Mouse (Mus musculus): Measurements from ENCODE around the gene Sh3pxd2a.

Sh3pxd2a gene

DNA sequence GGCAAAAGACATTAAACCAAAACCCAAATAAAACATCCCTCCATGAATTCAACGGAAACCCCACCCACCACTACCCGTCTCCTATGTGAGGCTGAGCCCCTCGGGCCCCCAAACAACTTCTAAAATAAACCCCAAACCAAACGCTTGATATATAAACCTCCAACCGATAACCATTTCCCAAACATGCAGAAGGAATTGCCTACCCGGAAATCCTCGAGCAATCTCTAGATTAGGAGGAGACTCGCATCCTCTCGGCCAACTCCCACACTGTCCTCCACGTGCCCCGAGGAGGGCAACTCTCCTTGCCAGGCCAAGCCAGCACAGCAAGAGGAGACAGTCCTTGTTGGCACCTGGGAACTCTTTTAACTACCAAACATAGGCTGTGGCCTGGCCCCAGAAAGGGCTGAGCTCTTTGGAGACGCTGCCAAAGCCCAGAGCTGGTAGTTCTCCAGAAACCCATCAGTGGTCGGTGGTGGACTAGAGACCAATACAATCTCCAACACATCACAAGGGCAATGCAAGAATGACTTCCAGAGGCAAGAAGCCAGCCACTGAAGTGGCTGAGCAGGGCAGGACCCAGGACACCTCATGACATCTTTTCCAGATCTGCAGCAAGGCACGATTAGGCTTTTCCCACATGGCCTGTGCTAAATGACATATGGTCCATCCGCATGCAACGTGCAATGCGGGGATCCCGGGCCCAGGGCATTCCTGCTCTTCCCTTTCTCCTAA is 198.0 kb downstream of the Sh3pxd2a start:
- peak in 1 of 2 experiments; percentile 49 for DNase-seq

DNA sequence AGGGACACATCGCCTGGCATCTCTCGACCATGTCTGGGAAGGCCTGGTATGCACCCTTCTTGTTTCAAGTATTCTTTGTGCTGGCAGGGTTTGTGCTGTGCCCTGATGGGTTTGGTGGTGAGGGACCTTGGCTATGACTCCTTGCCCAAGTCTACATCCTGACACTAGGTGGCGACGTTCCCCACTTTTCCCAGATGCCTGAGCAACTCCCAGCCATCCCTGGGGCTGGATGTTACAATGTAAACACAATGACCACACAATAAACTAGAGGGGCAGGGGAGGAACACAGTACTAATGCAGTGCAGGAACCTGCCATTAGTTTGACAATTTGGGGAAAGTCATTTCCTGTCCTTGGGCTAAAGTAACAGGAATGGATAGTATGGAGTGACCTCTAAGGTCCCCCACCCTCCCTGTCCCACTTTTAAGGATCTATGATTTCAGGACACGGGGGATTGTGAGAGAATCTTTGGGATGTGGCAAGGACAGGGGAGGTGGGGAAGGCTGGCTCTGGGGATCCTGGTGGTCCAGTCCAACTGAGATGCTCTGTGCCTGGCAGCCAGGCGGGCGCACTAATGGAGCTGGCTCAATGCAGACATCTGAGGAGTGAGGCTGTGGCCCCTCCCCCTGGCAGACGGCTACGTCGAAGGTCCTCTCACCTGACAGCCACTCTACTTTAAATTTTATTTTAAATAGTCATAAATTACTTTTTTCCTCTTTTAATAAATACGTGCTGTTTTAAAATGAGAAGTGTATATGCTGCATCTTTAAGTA is 199.7 kb downstream of the Sh3pxd2a start:
- peak; percentile 87 to 90 for DNase-seq

DNA sequence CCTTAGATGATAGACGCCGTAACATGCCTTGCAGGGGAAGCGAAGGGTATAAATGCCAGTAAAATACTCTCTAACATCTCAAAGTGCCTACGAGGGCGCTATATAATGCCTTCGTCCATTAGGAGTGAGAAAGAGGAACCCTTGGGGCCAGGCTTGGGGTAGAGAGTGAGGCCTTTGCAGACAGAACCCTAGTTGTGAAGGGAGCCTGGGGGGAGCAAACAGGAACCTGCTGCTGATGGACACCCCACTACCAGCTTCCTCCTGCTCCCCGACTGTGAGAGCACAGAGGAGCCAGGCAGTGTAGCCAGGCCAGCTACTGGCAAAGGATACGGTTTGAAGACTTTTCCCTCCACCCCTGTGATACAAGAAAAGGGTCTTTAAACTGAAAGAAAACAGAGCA is 200.6 kb downstream of the Sh3pxd2a start:
- no peak for DNase-seq

DNA sequence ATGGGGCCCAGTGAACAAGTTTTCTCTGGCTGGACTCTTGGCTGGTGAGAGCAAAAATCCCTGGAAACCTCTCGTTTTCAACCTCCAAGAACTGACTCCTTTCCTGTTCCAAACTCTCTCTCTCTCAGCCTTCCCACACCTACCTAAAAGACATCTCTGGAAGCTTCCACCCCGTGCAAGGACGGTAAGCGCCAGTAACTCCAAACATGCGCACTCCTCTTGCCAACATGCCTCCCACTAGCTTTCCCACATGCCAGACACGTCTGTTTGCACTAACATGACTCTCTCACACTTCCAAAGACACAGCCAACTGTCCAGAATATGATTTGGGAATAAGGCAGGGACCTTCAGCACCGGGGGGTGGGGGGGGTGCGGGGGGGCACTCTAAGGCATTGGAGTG is 203.0 kb downstream of the Sh3pxd2a start:
- DNase-seq, result no peak

DNA sequence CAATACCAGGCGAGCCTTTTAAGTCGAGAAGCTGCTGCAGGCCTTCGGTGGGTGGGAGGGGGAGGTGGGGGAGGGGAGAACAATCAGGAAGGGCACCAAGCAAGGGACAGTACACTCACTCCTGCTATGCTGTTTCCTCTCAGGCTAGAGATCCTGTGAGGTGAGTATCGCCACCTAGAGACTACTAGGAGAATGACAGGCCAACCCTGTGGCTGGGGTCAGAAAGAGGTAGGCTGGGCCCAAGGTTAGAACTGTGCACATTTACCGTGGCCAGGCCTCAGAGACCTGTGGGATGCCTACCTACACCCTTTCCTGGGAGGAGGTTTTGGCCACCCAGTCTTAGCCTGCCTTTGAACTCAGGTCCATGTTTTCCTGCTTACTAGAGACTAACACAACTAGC is 204.6 kb downstream of the Sh3pxd2a start:
- peak; percentile 68 to 70 for DNase-seq

DNA sequence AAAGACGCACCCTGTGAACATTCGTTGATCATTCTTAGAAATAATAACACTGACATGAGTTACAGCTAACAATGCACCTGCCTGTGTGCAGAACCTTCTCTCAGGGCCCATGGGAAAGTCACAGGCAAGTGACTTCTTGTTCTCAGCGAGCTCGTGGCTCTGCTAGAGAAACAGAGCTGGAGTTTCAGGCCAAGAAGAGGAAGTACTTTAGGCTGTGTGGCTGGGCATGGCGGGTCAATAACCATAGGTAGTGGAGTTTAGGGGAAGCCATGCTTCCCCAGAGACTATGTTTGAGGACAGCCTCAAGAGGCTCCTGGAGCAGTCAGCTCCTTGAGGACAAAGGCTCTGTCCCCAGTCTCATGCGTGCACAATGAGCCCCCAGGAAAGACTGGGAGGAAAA is 208.3 kb downstream of the Sh3pxd2a start:
- DNase-seq, result no peak

DNA sequence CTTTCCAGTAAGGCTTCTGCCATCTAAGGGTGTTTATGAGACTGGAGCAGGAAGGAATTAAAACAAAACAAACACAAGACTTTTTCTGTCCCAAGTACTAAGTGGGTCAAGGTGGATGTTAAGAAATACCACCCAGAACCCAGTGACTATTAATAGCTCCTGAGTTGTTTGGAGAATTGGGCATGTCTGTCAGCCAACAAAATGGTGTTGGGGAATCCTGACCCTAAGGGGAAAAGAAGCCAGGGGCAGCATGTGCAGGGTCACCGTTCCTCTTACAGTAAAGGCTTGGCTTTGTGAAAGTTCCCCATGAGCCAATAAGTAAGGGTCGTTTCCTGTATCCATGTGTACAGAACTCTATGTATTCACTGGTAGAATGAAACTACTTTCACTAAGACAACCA is 209.2 kb downstream of the Sh3pxd2a start:
- DNase-seq, result no peak

DNA sequence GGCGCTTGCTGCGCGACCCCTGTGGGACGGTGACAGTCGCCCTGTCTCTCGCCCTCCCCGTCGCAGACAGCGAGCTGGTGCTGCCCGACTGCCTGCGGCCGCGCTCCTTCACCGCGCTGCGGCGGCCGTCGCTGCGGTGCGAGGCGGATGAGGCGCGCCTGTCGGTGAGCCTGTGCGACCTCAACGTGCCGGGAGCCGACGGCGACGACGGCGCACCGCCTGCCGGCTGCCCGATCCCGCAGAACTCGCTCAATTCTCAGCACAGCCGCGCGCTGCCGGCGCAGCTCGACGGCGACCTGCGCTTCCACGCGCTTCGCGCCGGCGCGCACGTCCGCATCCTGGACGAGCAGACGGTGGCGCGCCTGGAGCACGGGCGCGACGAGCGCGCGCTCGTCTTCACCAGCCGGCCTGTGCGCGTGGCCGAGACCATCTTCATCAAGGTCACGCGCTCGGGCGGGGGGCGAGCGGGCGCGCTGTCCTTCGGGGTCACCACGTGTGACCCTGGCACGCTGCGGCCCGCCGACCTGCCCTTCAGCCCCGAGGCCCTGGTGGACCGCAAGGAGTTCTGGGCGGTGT is 211.1 kb downstream of the Sh3pxd2a start:
- peak in 1 of 2 experiments; percentile 43 for DNase-seq

DNA sequence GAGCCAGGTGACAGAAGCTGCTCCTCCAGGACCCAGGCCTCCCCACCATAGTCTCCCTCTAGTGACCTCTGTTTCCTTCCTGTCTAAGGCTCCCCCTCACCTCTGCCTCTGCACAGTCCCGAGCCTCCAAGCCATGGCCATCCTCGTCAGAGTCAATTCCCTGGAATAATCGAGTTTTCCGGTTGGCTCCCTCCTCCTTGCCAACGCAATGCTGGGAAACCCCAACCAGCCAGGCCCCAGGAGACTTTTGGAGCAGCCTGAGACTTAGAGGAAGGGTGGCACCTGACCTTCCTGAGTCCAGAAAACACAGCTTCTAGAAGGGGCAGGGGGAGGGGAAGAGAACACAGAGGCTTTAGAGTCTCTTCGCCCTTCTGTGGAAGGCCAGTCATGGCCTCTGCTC is 213.3 kb downstream of the Sh3pxd2a start:
- DNase-seq, result no peak

DNA sequence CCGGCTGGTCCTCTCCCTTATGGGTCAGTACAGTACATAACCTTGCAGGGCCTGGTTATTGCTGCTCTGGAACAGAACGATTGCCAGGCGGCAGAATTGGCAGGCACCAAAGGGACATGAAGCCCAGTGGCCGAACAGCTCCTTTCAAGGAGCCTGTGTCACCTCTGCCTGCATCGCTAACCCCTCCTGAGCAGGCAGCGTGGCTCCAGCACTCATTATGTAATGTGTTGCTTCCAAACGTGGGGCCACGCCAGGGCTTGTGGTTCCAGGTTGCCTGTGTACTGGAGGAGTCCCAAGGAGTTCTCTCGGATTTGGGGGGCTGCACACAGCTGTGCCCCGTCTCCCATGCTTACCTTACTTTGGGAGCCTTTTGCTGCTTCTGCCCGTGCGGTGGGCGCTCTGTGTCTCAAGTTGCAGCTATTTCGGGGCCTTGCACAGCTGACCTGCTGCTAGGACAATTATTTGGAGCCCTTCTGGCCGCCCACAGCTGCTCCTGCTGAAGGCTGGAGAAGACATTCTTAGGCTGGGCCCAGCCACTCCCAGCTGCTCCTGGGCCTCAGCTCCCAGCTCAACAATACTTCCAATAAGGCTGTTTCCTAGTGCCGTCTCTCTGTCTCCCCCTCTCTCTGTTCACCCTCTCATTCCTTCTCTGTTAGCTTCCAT is 215.2 kb downstream of the Sh3pxd2a start:
- peak; percentile 53 to 57 for DNase-seq

DNA sequence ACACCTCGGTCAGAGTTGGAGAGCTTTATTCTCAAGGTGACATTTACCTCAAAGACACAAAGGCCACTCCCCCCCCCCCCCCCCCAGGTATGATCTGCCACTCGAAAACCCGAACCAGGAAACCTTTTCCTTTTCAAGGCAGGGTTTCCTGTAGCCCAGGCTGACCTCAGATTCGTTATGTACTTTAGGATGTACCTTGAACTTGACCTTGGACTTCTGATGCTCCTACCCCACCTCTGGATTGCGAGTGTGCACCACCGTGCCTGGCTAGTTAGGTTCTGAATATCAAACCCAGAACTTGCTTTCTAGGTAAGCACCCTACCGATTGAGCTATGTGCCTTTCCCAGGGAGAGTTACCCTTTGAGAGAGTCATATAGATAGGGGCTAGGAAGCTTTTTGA is 215.9 kb downstream of the Sh3pxd2a start:
- no peak for DNase-seq

DNA sequence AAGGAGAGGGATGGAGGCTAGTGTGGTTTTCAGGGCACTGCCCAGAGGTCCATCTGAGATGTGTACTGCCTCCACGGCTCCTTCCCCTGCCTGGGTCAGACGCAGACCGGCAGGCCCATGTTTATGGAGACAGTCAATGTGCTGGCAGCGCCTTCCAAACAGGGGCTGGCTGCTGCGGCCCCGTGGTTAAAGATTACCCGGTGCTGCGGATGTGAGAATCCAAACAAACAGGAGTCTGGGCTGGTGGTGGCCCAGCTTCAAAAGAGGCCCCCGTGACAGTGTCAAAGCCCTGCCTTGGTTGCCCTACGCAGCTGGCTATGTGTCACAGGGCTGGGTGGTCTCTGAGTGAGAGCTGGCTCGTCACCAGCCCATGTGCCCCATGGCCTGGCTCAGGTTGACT is 216.4 kb downstream of the Sh3pxd2a start:
- DNase-seq, result no peak

DNA sequence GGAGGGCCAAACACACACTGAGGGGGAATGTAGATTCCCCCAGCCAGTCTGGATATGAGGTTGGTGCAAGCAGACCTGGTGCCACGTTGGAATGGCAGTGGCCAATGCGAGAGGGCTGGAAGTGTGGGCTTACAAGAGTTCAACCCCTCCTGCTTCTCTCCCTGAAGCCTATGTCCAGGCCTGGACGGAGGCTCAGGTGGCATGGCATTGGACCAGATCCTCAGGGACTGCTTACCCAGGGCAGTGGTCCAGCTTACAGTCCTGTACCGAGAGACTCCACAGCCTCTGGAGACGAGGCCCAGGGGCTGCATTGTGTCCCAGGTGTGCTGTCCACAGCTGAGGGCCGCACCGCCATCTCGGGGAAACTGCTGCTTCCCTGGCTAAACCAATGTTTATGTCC is 218.7 kb downstream of the Sh3pxd2a start:
- DNase-seq, result no peak

DNA sequence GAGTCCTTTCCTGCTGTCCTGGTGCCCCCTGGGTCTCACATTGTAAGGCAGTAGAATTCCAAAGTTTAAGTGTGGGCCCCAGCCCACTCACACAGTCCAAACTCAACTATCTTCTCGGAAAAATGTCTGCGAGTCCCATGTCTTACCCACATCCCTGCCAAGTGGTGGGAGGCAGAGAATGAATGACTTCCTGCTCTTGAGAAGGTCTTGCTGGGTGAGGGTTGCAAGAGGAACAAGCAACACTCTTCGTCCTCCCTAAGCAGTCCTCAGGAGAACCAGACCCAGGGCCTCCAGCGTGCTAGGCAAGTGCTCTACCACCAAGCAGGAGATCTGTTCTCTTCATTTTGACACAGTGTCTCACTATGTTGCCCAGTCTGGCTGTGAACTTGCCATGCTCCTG is 222.0 kb downstream of the Sh3pxd2a start:
- DNase-seq, result no peak

DNA sequence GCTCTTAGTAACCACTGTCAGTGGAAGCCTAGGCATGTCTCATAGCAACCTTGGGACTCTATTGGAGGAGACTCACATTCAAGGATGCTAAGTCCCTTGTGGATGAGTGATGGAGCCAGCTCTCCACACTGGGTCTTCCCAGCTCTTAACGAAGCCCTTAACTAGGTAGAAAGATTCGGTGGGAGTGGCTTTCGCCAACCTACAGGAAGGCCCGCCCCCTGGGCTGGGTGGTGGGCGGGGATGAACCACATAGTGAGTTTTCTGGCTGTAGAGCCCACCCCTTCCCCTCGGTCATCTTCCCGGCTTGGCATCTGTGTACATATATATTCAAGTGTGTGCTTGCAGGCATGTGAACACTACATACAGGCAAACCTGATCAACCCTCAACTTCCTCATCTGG is 223.2 kb downstream of the Sh3pxd2a start:
- DNase-seq, result no peak

DNA sequence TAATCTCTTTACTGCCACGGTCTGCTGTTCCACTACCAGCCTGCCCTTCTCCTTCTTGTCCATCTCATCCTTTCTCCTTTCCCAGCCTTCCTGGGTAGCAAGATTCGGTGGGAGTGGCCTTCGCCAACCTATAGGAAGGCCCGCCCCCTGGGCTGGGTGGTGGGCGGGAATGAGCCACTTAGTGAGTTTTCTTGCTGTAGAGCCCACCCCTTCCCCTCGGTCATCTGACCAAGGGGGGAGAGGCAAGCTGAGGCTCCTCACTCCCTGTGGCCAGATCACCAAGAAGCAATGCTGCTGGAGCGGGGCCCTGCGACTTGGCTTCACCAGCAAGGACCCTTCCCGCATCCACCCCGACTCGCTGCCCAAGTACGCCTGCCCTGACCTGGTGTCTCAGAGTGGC is 224.1 kb downstream of the Sh3pxd2a start:
- DNase-seq, result no peak

DNA sequence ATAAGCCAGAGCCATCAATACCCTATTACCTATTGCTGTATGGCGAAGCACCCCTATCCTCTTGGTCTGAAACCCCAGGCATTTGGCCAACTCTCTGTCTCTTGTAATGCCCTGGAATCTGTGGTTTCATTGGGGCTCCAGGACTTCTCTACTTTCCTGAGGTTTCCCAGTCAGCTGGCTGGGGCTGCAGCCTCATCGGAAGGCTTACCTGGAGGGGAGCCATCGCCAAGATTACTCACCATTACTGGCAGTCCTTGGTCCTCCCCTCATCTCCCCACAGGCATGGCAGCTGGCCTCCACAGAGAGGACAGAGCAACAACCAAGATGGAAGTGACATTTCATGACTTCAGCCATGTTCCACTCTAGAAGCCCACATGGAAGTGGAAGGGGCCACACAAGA is 231.1 kb downstream of the Sh3pxd2a start:
- peak; percentile 53 to 59 for DNase-seq

DNA sequence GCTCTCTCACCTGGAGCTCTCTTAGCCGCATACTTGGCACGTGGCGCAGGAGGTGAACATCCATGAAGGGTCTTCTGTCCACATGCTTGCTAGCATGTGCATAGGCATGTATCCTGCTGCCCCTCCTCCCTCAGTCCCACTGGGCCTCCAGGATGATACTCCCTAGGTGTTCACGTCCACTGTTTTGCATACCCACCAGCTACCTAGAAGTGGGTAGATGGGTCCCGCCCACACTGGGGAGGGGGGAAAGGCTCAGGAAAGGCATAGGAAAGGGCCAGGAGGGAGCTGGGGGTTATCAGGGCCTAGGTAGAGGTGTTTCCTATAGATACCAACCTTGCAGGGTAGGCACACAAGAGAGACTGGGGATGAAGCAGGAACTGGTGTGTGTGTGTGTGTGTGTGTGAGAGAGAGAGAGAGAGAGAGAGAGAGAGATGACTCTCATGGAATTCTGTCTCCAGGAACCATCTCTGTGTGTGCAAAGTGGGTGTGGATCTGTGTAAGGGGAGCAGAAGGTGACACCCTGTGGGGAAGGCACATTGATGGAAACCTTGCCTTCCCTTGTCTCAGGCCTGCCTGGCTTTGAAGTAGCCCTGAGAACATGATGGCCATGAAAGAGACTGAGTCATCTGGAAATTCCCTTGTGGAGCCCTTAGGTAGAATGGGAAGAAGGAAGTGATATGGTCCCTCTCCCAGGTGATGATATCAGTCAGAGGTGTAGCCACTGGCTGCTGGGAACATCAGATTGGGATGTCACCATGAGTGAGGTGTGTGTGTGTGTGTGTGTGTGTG is 231.9 kb downstream of the Sh3pxd2a start:
- no peak for DNase-seq

DNA sequence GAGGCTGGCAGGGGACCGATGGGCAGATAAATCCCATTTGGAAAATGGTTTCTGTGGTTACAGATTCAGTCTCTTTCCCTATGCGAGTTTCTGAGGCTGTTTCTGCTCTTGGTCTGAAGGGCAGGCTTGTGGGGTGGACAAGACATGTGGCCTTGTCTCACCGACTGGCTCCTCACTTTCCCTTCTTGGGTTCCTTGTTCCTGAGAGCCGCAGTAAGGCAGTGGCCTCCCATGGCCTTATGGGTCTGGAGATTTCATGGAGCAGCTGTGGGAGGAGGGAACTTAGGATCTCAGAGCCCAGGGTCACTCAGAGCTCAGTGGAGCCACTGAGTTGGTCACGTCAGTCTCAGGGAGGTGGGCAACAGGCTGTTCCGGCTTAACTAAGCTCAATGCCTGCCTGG is 232.8 kb downstream of the Sh3pxd2a start:
- no peak for DNase-seq

DNA sequence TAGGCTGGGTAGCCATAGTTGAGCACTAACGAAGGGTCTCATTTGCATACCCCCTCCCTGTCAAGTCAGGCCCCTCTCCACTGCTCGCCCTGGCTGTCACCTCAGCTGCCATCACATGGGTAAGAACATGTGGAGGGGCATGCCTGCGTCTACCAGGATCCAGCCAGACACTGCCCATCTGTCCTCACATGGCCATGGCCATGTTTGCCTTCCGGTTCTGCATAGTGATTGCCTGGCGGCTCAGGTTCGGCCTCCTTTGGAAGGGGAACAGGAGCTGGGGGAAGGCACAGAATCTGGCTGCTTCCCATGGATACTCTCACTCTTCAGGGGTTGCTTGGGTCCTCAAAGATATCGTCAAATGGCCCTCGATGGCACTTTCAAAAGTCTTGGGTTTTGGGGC is 233.5 kb downstream of the Sh3pxd2a start:
- no peak for DNase-seq

DNA sequence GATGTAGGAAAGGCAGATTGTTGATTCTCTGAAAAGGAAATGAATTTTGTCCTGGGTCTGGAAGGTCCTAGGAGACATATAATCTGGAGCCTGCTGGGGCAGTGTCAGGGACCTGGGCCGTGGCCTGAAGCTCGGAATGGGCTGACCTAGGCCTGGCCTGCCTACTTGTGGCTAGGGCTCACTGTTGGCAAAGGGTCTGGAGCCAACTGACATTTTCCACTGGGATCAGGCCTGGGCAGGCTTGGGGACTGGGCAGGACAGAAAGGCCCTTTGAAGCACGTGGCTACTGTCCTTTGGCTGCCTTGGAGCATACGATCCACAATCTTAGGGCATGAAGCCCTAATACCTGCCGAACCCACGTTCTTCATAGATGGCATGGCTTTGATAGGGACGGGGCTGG is 234.1 kb downstream of the Sh3pxd2a start:
- DNase-seq, result no peak

DNA sequence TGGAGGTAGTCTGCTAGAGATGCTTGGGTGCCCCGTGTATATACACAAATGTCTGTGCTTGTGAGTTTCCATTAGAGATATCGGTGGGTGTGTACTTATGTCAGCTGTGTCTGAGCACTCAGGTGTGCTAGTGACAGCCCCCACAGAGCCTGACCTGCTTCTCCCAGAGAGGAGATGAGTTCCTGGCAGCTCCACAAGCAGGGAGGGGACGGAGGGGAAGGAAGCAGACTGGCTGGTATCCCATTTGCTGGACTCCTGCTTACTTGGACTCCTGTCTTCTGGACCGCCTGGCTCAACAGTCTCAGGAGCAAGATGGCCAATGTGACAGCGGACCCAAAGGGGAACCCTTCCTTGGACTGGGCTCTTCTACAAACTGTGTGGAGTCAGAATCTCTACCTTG is 234.7 kb downstream of the Sh3pxd2a start:
- DNase-seq, result peak; percentile 81 to 93

DNA sequence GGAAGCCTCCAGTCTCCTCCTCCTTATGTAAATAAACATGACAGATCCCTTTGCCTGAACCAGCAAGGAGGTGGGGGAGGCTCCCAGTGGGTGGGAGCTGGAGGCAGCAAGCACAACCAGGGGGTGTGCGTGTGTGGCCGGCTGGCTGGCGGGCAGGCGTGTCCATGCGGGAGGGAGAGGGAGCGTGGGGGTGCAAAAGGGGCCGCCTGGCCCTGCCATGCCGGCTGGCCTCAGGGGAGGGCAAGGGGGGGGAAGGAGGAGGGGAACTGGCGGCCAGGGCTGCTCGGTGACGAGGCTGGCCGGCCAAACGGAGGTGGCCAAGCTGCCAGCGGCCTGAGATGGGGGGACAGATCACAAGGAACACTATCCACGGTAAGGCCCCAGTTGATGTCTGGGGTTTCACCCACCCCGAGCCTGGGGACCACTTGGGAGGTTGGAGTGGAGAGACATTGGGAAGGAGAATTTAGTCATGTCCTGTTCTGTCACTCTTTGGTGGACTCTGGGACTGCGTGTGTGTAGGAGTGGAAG is 235.4 kb downstream of the Sh3pxd2a start:
- DNase-seq, result peak; percentile 81 to 82
